Mouse (Mus musculus) T-cell, adult 2 months (primary cell): ENCODE measurements around the gene Sdc1.

Experiments used
- DNase-seq: peaks from one replicate; pipeline ENCODE4 v3.0.0; 2022; ENCODE audit warnings: low spot score

Sdc1 gene

DNA sequence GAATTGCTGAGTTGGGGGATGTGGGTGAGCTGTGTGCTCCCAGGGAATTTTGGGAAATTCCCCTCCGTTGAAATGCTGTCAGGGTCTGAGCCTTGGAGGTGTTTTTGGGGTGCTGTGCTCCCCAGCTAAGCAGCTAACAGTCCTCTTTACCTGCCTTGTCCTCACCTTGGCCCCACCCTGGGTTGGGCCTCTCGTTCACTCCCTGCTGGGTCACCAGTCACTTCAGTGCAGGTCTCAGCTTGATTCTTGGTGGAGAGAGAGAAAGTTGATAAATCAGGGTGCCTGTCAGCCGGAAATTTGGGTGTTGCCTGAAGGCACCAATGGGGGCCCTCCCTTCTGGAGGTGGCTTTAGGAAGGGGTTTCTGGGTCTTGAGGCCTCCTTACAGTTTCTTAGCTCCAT is 11.4 kb downstream of the Sdc1 start:
- DNase-seq: no peak

DNA sequence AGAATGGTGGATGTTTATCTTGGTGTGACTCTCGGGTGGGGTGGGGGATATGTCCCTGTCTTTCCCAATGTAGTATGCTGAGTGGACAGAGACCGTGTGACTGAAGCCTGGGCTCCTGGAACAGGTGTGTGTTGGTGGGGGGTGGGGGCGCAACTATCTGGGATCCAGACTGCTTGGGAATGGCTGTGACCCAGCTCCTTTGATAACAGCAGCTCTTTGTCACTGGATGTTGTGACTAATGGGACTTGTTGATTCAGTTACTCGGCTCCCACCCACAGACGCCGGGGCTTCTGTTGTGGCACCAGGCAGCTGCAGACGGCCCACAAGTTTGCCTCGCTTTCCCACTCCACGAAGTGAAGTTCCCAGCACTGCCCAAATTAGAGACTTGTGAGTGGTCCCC is 13.1 kb downstream of the Sdc1 start:
- no peak for DNase-seq

DNA sequence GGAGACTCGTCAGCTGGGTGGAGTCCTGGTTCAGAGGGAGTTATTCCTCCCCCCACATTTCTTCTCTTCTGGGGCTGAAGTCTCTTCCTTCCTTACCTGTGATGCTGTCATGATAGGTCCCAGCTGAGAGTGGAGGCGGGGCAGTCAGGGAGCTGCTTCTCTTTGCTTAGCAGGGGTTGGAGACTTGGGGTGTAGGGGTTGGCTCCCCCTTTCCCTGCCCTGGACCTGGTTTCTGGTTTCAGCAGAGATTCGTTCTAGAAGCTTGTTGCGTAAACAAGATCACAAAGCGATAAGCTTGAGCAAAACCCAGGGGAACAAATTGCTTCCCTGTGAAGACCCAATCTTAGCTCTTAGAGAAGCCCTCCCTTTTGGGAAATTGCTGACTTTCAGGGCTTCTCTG is 15.4 kb downstream of the Sdc1 start:
- no peak for DNase-seq

DNA sequence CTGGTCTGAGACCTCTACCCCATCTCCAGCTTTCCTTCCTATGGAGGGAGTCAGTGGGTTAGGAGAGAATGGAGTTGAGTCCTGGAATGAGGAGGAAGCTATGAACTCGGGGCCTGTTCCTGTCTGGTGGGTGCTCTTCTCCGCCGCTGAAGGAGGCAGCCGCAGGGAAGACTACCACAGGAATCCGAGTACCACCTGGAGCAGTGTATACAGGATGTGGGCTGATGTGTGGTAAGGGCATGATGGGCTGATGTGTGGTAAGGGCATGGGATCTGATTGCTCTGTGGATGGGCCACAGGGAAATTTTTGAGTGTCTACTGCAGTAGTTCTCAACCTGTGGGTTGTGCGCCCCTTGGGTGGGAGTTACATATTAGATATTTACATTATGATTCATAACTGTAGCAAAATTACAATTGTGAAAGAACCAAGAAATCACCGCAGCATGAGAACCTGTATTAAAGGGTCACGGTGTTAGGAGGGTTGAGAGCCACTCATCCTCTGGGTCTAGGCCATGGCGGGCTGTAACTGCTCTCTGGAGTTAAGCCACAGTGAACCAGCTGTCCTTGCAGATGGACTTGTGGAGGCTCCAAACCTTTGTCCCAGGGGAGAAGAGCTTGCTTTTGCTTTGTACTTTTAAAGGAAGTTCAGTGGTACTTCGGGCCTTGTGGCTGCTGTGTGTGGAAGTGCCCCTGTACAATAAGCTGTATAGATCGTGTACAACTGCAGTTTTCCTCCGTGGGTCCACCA is 16.0 kb downstream of the Sdc1 start:
- DNase-seq: peak; percentile 20

DNA sequence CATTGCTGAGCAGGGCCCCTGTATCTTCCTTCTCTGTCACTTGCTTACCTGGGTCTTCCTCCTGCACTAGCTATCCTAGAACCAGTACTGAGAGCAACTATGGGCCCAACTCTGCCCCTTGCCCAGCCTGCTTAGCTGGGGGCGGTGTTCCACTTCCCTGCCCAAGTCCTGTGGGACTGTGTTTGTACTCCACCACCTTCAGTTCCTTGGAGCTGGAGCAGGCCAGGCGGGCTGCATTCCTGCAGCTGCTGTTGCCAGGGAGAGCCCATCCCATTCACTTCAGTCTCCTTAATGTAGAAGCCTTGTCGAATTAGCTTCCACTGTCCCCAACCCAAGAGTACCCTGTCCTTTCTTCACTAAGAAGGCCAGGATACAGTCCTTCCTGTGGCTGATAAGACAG is 17.3 kb downstream of the Sdc1 start:
- DNase-seq: no peak

DNA sequence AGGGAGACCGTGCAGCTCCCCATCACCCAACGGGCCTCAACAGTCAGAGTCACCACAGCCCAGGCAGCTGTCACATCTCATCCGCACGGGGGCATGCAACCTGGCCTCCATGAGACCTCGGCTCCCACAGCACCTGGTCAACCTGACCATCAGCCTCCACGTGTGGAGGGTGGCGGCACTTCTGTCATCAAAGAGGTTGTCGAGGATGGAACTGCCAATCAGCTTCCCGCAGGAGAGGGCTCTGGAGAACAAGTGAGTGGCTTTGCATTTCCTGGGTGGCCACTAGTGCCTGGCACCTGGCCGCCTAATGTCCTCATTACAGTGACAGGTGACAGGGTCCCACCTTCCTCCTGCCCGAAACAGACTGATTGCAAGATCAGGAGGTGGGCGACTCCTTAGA is 19.5 kb downstream of the Sdc1 start:
- no peak for DNase-seq

DNA sequence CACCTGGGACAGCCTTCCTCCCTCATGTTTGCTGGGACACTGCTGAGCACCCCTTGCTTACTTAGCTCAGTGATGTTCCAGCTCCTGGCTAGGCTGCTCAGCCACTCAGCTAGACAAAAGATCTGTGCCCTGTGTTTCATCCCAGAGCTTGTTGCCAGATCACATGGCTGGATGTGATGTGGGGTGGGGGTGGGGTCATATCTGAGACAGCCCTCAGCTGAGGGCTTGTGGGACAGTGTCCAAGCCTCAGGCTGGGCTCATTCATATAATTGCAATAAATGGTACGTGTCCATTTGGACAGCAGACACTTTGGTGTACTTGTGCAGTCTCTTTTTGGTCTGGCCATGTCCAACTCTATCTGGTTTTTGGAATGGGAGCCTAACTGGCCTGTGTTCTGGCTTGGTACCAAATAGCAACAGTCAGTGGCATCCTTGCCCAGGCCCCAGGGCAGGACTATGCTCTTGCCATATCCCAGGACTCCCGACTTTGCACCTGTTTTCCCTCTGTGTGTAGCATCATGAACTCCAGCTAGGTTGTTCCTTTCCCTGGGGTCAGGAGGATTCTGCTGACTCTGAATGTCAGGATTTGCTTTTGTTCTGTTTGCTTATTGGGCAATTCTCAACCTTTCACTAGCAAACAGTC is 22.4 kb downstream of the Sdc1 start:
- no peak for DNase-seq

DNA sequence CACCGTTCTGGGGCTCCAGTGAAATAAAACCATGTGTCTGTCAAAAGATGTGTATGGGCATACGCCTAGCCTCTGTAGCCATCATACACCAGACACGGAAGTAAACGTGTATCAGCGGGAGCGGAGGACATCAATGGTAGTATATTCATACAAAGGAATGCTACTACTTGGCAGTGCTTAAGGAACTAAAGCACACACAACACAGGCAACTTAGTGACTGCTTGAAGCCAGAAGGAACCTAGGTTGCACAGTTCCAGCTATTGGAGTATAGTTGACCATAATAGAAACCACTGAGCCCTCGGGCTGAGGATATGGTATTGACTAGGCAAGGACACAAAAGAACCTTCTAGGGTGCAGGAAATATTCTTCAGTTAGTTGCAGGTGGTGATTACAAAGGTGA is 26.8 kb downstream of the Sdc1 start:
- no peak for DNase-seq

DNA sequence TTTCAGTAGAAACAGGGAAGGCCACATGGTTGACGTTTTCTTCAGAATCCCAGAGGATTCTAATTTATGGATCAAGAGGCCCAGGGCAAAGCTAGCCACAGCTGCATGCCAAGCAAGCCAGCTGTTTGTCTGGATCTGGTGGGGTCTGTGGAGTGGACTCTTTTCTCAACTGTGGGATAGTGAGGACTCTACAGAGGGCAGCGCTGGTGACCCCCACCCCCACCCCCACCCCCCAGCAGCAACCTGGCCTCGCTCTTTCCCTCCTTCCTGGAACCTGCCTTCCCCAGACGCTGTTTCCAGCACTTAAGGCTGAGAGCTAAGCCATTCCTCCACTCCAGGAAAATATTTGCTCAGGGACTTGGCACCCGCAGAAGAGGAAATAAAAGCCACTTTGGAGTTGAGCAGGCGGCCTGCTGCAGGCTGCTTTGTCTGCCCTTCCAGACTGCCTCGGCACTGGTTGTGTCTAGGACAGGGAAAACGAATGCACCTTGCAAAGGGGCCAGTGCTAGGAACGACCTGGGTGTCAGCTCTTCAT is 27.4 kb downstream of the Sdc1 start:
- DNase-seq: no peak

DNA sequence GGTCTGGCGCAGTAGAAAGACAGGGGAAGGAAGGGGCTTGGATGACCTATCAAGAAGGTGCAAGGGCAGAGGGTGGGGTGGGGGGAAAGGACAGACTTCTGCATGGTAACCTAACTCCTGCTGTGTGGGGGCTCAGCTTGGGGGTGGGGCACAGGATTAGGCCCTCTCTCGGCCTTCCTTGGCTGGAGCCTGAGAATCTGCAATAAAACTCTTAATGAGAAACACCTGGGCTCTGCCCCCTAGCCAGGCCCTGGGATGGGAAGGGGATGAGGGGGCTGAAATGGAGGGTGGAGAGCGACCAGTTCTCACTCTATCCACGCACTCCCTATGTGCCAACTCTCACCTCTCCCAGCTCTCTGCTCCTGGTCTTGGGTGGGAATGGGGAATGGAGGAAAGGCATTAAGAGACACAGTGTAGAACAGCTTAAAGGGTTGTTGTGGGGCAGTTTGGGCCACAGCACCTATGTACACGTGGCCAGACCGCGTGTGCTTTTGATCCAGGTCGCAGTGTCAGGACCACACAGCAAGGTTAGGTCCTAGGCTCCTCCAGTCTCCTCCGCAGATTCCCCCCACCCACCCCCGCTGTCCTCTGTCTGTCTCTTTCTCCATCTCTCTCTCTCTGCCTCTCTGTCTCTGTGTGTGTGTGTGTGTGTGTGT is 32.4 kb downstream of the Sdc1 start:
- DNase-seq: no peak

DNA sequence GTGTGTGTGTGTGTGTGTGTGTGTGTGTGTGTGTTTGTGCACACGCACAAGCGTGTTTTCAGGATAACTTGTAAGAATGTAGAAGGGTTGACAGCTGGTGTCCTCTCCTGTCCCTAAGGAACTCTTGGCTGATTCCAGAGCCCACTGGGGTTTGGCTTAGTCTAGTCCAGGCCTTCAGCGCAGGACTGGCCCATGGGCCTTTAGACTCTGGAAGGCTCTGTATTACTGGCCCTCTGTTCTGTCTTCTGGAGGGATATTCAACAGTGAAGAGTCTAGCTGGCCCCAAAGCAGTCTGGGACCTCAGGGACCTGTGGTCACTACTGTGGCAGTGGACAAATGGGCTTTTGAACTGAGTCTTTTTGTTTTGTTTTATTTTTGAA is 32.9 kb downstream of the Sdc1 start:
- DNase-seq: no peak

DNA sequence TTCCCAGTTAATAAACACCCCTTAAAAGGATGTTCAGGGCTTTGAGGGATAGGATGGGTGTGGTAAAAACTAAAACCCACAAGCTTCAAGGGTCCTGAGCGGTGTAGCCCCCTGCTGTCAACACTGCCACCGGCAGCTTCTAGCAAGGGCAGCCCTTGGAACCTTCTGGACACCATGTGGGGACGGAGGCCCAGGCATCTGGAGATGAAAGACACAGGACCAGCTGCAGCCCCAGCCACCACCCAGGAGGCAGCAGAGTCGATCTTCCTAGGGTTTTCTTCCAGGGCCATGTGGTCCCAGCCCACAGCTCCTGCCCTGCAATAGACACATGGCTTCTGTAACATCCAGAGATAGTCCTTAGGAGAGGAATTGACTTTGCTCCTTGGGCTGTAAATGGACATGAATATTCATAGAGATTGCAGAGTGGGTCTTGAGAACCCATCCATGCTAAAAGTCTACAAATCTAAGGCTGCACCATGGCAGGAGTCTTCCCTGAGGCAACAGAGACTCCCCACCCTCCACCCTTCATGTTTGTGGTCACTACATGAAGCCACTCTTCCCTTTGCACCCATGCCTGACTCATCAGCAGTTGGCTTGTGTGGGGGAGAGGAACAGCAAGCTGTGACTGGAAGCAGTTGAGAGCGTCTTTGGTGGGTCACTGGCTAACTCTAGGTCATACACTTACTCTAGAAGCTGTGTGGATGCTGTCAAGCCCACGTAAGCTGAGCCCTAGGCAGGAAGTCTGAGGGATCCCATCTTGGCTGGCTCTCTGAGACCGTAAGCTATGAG is 34.0 kb downstream of the Sdc1 start:
- no peak for DNase-seq

DNA sequence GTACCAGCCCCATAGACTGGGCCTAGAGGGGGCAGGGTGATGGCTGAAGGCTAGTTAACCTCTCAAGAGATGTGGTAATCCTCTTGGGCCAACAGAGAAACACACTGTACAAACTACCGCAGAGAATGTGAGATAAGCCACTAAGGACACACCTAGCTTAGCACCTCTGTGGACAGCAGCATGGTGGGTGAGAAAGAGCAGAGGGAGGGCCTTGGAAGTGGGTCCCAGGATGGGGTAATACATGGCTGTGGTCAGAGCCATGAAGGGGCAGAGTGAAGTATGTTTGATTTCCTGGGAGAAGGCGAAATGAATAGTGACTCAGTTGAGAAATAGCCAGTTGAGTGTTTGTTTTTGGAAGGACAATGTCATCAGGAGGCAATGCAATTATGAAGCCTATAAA is 38.0 kb downstream of the Sdc1 start:
- no peak for DNase-seq

DNA sequence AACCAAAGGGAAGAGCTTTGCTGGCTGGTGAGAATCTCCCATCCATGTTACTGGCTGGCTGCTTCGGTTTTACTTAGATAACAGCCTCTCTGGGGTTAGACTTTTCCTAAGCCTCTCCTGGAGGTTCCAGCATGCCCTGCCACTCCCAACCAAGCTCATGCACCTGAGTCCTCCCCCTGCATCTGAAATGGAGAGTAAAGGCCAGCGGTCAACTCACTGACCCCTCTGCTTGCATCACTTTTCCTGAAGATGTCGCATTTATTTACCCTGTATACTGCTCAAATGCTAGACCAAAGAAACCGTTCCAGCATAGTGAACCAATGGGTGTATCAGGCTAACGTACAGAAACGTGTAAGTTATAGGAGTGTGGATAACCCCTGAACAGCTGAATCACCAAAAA is 38.5 kb downstream of the Sdc1 start:
- no peak for DNase-seq

DNA sequence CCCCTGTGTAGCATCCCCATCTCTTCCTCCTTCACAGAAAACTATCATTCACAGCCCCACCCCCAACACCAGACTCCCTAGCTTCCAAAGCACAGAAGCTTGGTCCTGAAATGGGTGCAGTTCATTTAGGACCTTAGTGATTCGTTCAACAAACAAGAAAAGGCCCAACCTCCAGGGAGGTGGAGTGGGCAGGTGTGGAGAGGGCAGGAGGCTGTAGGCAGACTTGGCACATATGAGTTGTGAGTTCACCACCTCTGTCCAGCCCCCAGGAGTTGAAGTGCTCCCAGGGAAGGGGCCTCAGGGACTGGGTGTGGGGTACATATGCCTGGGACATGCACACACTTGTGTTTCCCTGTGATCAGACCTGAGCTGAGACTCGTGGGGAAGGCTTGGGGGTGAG is 39.8 kb downstream of the Sdc1 start:
- DNase-seq: no peak

DNA sequence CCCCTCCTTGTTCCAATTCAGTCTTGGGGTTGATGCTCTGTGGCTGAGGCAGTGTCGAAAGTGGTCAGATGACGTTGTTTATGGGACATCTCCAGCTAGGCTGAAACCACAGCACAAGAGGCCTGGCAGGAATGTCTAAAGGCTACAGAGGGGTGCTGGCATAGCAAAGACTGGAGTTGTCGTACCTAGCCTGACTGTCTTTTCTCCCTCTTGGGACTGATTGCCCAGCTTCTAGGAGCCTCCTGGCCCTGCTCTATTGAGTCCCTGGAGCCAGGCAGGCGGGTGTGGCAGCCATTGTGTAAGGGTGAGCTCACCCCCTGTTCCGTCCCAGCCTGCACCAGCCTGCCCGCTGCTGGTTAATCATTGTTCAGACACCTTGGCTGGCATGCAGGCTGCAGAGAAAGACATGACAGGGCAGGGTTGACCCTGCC is 40.3 kb downstream of the Sdc1 start:
- no peak for DNase-seq

DNA sequence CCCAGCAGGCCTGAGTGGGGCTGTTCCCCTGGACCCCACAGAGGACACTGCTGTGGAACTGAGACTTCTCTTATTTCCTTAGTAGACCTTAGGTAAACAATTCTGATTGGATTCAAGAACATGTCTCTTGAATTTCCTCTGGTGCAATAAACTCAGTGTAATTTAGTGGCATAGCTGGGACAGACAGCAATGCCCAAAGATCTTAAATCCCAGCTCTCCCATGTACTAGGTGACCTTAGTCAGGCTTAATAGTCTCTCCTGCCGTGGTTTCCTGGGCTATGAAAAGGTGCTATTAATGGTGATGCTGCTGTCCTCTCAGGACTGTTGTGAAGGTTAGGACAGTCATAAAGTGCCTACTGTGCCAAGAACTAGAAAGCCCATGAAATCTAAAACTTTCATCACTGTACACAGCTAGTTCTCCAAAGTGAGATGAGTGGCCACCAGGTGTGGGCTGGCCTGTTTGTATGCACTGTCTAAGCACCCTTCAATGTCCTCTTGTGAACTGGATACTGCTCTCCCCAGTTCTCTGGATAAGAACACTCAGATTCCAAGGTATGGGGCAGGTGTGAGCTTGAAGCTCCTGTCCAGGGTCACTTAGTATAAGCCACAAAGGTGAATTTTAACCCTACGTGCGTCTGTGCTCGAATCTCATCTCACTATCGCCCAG is 40.9 kb downstream of the Sdc1 start:
- no peak for DNase-seq

DNA sequence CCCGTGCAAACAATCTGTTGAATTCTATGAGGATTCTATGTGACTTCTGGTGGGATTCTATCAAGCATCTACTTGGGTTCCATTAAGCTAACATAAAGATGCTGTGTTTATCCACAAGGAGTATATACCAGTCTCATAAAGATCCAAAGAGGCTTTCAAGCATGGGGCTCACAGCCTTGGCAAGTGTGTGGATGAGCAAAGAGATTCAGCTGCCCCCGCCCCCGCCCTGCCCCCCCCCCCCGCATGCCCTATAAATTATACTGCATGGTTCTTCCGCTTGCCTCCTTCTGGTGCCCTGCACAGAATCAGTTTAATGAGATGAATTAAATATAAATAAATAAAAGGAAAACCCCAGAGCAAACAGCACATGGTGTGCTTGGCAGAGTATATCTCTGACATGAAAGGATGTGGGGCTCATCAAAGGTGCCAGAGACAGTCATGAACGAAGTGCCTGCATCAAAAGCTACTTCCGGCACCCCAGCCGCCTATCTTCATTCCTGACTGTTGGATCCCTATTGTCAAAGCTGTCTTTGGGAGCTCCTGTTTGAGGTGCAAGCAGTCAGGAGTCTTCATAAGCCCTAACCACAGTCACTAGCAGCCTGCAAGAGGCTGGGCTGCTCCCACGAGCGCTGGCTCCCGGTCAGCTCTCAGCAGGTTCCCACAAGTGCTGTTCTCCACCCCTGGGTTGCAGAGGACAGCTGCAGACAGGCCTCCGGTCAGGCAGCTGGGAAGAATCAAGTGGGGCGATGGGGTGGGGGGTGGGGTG is 46.5 kb downstream of the Sdc1 start:
- DNase-seq: no peak

DNA sequence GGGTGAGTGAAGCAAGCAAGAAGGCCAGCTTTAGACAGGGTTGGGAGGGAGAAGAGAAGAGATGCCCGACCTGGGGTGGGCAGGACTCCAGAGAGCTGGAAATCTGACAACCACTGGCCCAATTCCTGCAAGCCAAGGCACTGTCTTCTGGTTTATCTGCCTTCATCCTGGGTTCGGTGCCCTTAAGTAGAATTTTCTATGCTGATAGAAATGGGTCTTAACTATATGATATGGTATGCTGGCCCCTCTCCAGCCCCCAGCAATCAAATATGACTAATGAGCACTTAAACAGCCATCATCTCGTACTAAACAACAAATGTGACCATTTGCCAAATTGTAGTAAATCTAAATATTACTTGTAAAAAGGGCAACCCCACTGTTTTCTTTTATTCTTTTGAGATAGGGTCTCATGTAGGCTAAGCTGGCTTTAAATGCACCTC is 47.1 kb downstream of the Sdc1 start:
- DNase-seq: no peak

DNA sequence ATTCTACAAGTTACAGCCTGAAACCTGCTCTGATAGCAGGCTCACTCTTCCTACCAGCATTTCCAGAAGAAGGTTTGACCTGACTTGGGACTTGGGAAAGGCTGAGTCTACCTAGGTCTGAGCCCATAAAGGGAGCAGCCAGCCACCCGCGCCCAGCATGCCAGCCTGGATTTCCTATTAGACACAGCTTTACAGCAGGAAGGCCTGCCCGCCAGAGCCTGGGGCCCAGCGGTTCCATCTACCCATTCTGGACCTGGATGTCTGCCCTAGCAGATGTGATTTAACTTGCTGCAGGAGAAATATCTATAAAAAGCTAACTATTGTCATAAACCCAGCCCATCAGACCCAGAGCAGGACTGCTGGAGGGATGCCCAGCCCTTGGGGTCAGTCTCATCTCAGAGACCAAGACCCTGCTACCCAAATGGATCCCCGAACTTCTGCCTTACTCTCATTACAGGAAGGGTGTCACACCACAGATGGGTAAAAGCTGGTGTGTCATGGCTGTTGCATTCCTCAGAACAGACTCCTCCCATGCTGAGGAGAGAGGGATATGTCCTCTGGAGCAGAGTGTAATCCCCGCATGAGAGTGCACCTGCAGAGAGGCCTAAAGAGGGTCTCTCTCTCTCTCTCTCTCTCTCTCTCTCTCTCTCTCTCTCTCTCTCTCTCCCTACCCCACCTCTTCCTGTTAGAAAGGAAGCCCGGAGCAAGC is 54.0 kb downstream of the Sdc1 start:
- no peak for DNase-seq
